Mouse (Mus musculus) frontal cortex, postnatal 14 days (tissue): ENCODE data around the gene Tent4a.
A peak's percentile ranks its signal among the peaks of the same experiment; 100 is the strongest.

Experiments used
- DNase-seq, 2 experiments: peaks; one replicate each; pipeline ENCODE4 v3.0.0; 2022; ENCODE audit warnings: low spot score in 2 of 2

The Tent4a gene

GRCm38 (mm10) chr13:69545019-69545418 lies 10.6 kb upstream of the Tent4a start:
- DNase-seq: peak in 1 of 2 experiments; percentile 18

- DNase-seq: no peak
These were observed 9.2 kb upstream of the Tent4a start for GRCm38 (mm10) chr13:69543595-69543994.

- no peak for DNase-seq
These were observed 8.3 kb upstream of the Tent4a start for GRCm38 (mm10) chr13:69542571-69543352.

- DNase-seq: no peak
These were observed 7.4 kb upstream of the Tent4a start for GRCm38 (mm10) chr13:69541776-69542175.

- DNase-seq: no peak
These were observed 6.8 kb upstream of the Tent4a start for GRCm38 (mm10) chr13:69541209-69541608.

- no peak for DNase-seq
These were observed 3.9 kb upstream of the Tent4a start for GRCm38 (mm10) chr13:69538327-69538726.

- DNase-seq: no peak
These were observed 2.9 kb upstream of the Tent4a start for GRCm38 (mm10) chr13:69537366-69537765.

GRCm38 (mm10) chr13:69536021-69536420 lies 1.6 kb upstream of the Tent4a start:
- DNase-seq: no peak

GRCm38 (mm10) chr13:69534654-69535551 lies 486 bp upstream of the Tent4a start:
- peak; percentile 94 to 95 for DNase-seq

- DNase-seq: peak in 1 of 2 experiments; percentile 41
These were observed 748 bp downstream of the Tent4a start, which contains the start of gene Nsun2 for GRCm38 (mm10) chr13:69533405-69534333. Gene Nsun2, plus strand, starts transcription at chr13:69533746.

GRCm38 (mm10) chr13:69532893-69533404 lies 1.5 kb downstream of the Tent4a start:
- DNase-seq: no peak

GRCm38 (mm10) chr13:69532101-69532892 lies 2.1 kb downstream of the Tent4a start:
- DNase-seq: no peak

GRCm38 (mm10) chr13:69531431-69531830 lies 3.0 kb downstream of the Tent4a start:
- no peak for DNase-seq

- no peak for DNase-seq
These were observed 3.5 kb downstream of the Tent4a start for GRCm38 (mm10) chr13:69530951-69531350.

- no peak for DNase-seq
These were observed 4.3 kb downstream of the Tent4a start for GRCm38 (mm10) chr13:69530156-69530555.

- no peak for DNase-seq
These were observed 5.9 kb downstream of the Tent4a start for GRCm38 (mm10) chr13:69528531-69528930.

GRCm38 (mm10) chr13:69525867-69526266 lies 8.6 kb downstream of the Tent4a start:
- no peak for DNase-seq

GRCm38 (mm10) chr13:69524158-69524530 lies 10.3 kb downstream of the Tent4a start:
- no peak for DNase-seq

GRCm38 (mm10) chr13:69523444-69524157 lies 10.8 kb downstream of the Tent4a start:
- DNase-seq: no peak
